Mouse (Mus musculus) erythroblast, embryonic 14.5 days (primary cell): ENCODE measurements around the gene Rbbp5. TPM values are rescaled to one million over a fixed set of nuclear protein-coding genes. Genes with fewer than 3 reads are reported as not detected.

Experiments used
- H3K27me3 ChIP-seq: 2 replicates; pipeline ENCODE4 v1.6.1; 2012; ENCODE audit warnings: inconsistent platforms; ENCODE audit not compliant: control insufficient read depth
- H3K36me3 ChIP-seq: 2 replicates; pipeline ENCODE4 v1.6.1; 2012; ENCODE audit warnings: mild to moderate bottlenecking, inconsistent platforms; ENCODE audit not compliant: control insufficient read depth
- H3K4me1 ChIP-seq: 2 replicates; pipeline ENCODE4 v1.6.1; 2012; ENCODE audit warnings: inconsistent platforms; ENCODE audit not compliant: control insufficient read depth
- H3K4me3 ChIP-seq: replicated peaks from 2 replicates; pipeline ENCODE3; 2012; ENCODE audit warnings: moderate library complexity, mild to moderate bottlenecking, inconsistent platforms
- H3K9me3 ChIP-seq: 2 replicates; pipeline ENCODE4 v1.6.1; 2012; ENCODE audit warnings: low read length, inconsistent platforms, mixed read lengths; ENCODE audit not compliant: control insufficient read depth
- GATA1 ChIP-seq: IDR thresholded peaks from 2 replicates; pipeline ENCODE4 v1.6.1; 2012; ENCODE audit warnings: low read length, inconsistent platforms, mixed read lengths
- TAL1 ChIP-seq: IDR thresholded peaks from 3 replicates; pipeline ENCODE4 v1.6.1; 2012; ENCODE audit warnings: low read length, inconsistent platforms, mixed read lengths
- polyA plus RNA-seq: library from polyadenylated mRNA; stranded (reverse); fragments of >175 nt; gene quantifications from 2 replicates; pipeline ENCODE4 v1.2.3, GENCODE M21; 2012

The Rbbp5 gene
- polyA plus RNA-seq, 1 experiment, result 0.37 TPM

- Histone ChIP-seq H3K4me1 (peaks cover 48% of the 10 kb centered on the region), H3K27me3 (no peaks in the 10 kb centered on the region), H3K9me3 (no peaks in the 10 kb centered on the region), H3K4me3 (no peak overlapping the region), H3K36me3 (peaks cover 22% of the 10 kb centered on the region)
- TF ChIP-seq TAL1, result no peak
- TF ChIP-seq GATA1, result no peak
These were observed 2.3 kb downstream of the Rbbp5 start for GRCm38 (mm10) chr1:132479438-132479837.

- Histone ChIP-seq H3K4me3 (no peak overlapping the region), H3K4me1 (peaks cover 33% of the 10 kb centered on the region), H3K9me3 (no peaks in the 10 kb centered on the region), H3K27me3 (no peaks in the 10 kb centered on the region), H3K36me3 (peaks cover 42% of the 10 kb centered on the region)
- TF ChIP-seq TAL1, result no peak
- no peak for TF ChIP-seq GATA1
These were observed 4.5 kb downstream of the Rbbp5 start for GRCm38 (mm10) chr1:132481619-132482018.

- TF ChIP-seq TAL1 (no peak), GATA1 (no peak)
- no peak overlapping the region for H3K4me3 ChIP-seq
- no peaks in the 10 kb centered on the region for H3K27me3 ChIP-seq
- H3K36me3 ChIP-seq, result peaks cover 56% of the 10 kb centered on the region
- H3K4me1 ChIP-seq, result peaks cover 23% of the 10 kb centered on the region
- H3K9me3 ChIP-seq, result no peaks in the 10 kb centered on the region
These were observed 6.1 kb downstream of the Rbbp5 start for GRCm38 (mm10) chr1:132483234-132483633.

GRCm38 (mm10) chr1:132483759-132484158 lies 6.6 kb downstream of the Rbbp5 start:
- Histone ChIP-seq H3K36me3 (peaks cover 61% of the 10 kb centered on the region), H3K4me1 (peaks cover 17% of the 10 kb centered on the region), H3K9me3 (no peaks in the 10 kb centered on the region), H3K27me3 (no peaks in the 10 kb centered on the region), H3K4me3 (no peak overlapping the region)
- TF ChIP-seq GATA1 (no peak), TAL1 (no peak)

GRCm38 (mm10) chr1:132500535-132500934 lies 23.4 kb downstream of the Rbbp5 start:
- H3K36me3 ChIP-seq, result peaks cover 96% of the 10 kb centered on the region
- TF ChIP-seq TAL1 (no peak), GATA1 (no peak)
- no peak overlapping the region for H3K4me3 ChIP-seq
- no peaks in the 10 kb centered on the region for H3K9me3 ChIP-seq
- H3K27me3 ChIP-seq, result no peaks in the 10 kb centered on the region
- H3K4me1 ChIP-seq, result no peaks in the 10 kb centered on the region

GRCm38 (mm10) chr1:132505155-132505554 lies 28.0 kb downstream of the Rbbp5 start:
- Histone ChIP-seq H3K27me3 (no peaks in the 10 kb centered on the region), H3K4me1 (no peaks in the 10 kb centered on the region), H3K4me3 (no peak overlapping the region), H3K36me3 (peaks cover 91% of the 10 kb centered on the region), H3K9me3 (no peaks in the 10 kb centered on the region)
- no peak for TF ChIP-seq TAL1
- no peak for TF ChIP-seq GATA1

- TF ChIP-seq TAL1 (no peak), GATA1 (no peak)
- Histone ChIP-seq H3K4me1 (no peaks in the 10 kb centered on the region), H3K9me3 (no peaks in the 10 kb centered on the region), H3K36me3 (peaks cover 82% of the 10 kb centered on the region), H3K4me3 (no peak within 1 kb of the TSS), H3K27me3 (no peaks in the 10 kb centered on the region)
These were observed 28.9 kb downstream of the Rbbp5 start, which contains the start of gene Tmem81 for GRCm38 (mm10) chr1:132506058-132506457. TSS of gene Tmem81 (plus strand) at chr1:132506230.

GRCm38 (mm10) chr1:132506656-132507055 lies 29.5 kb downstream of the Rbbp5 start:
- Histone ChIP-seq H3K36me3 (peaks cover 76% of the 10 kb centered on the region), H3K9me3 (no peaks in the 10 kb centered on the region), H3K4me1 (no peaks in the 10 kb centered on the region), H3K27me3 (no peaks in the 10 kb centered on the region; the same call in 1 of the 2 replicates), H3K4me3 (no peak overlapping the region)
- TF ChIP-seq TAL1, result no peak
- TF ChIP-seq GATA1, result no peak

GRCm38 (mm10) chr1:132509771-132510170 lies 32.6 kb downstream of the Rbbp5 start:
- peaks cover 46% of the 10 kb centered on the region for H3K36me3 ChIP-seq
- no peak overlapping the region for H3K4me3 ChIP-seq
- peaks cover 3% of the 10 kb centered on the region for H3K27me3 ChIP-seq
- no peaks in the 10 kb centered on the region for H3K9me3 ChIP-seq
- TF ChIP-seq TAL1 (no peak), GATA1 (no peak)
- no peaks in the 10 kb centered on the region for H3K4me1 ChIP-seq

- Histone ChIP-seq H3K27me3 (peaks cover 3% of the 10 kb centered on the region), H3K4me3 (no peak overlapping the region), H3K36me3 (peaks cover 28% of the 10 kb centered on the region), H3K9me3 (no peaks in the 10 kb centered on the region), H3K4me1 (no peaks in the 10 kb centered on the region)
- TF ChIP-seq TAL1 (no peak), GATA1 (no peak)
These were observed 34.4 kb downstream of the Rbbp5 start for GRCm38 (mm10) chr1:132511521-132511920.
